Mouse (Mus musculus) granulocyte monocyte progenitor cell, adult 5-6 weeks (primary cell): ENCODE data around the gene Sfmbt1. TPM values are rescaled to one million over a fixed set of nuclear protein-coding genes. Genes with fewer than 3 reads are reported as not detected.

Experiments used
- ATAC-seq: replicated peaks from 2 replicates; pipeline ENCODE4 v1.8.0; 2016; ENCODE audit warnings: mild to moderate bottlenecking, moderate TSS enrichment, inconsistent platforms; ENCODE audit not compliant: poor library complexity, severe bottlenecking
- total RNA-seq, 2 experiments: library from RNA; stranded (forward) in 1 of 2; stranded (reverse) in 1 of 2; fragments of 200-712, 200-1000 nt in 1 of 2; fragments of >200 nt in 1 of 2; fragmentation: Nextera tagmentation in 1 of 2; gene quantifications; 2 replicates each; pipeline ENCODE4 v1.2.3; 2014 to 2017

Gene Sfmbt1
- total RNA-seq, 2 experiments from 2014 or later: 8.1 to 13.0 TPM

GRCm38 (mm10) chr14:30868826-30869225 lies 154.2 kb downstream of the Sfmbt1 start:
- no peak for ATAC-seq

GRCm38 (mm10) chr14:30869391-30869801 lies 154.7 kb downstream of the Sfmbt1 start:
- peak; percentile 60 for ATAC-seq

DNA sequence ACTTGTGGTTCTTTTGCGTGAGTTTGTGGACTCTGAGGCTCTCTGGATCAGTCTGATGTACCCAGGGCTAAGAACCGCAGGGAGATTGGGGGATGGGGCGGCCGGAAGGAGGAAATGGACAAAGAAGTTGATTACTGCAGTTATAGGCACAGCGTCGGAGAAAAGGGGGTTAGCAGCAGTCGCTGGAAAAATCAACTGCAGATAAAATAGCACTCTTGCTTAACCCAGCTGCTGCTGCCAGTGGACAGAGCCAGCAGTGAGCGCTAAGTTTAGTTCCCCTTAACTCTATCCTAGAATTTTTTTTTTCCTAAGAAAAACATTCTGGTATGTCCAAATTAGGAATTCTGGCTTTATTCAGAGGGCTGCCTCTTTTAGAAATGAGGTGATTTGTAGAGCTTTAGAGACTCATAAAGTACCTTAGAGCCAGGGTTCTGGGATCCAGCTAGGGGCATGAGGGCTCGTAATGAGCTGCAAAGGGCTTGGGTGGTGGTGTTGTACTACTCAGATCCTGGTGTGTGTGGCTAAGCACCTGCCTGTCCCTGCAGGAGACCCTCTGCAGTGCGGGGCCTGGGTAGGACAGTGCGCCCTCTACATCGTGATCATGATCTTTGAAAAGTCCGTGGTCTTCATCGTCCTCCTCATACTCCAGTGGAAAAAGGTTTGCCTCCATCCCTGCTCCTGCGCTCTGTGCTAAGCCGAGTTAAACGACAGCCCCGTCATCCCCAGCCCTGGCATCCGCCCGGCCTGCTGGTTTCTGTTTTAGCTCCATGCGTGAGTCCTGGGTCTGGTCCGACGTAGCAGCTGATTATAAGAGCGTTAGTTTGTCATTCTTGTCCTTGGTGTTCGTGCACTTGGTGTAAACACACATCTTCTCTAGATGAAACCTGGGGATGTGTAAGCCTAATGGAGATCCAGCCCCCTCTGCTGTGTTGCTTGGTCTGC lies 155.8 kb downstream of the Sfmbt1 start:
- peak; percentile 14 for ATAC-seq

Other genes starting within 250 kb of the Sfmbt1 start
- 27.1 and 38.2 TPM in 2 replicates for gene Dcp1a, start 235.3 kb upstream of the Sfmbt1 start, total RNA-seq (2014; fragmentation: Nextera tagmentation)
- gene Dcp1a, start 235.3 kb upstream of the Sfmbt1 start, total RNA-seq (2017): 19.2 and 35.0 TPM in 2 replicates
- not detected in 2 replicates for gene Cacna1d, start 223.4 kb upstream of the Sfmbt1 start, total RNA-seq (2014; fragmentation: Nextera tagmentation)
- 0.10 and 0.56 TPM in 2 replicates for gene Cacna1d, start 223.4 kb upstream of the Sfmbt1 start, total RNA-seq (2017)
- 628 and 659 TPM in 2 replicates for gene Tkt, start 166.5 kb upstream of the Sfmbt1 start, total RNA-seq (2014; fragmentation: Nextera tagmentation)
- 773 and 843 TPM in 2 replicates for gene Tkt, start 166.5 kb upstream of the Sfmbt1 start, total RNA-seq (2017)
- gene Prkcd, start 88.6 kb upstream of the Sfmbt1 start, total RNA-seq (2014; fragmentation: Nextera tagmentation): 158 and 179 TPM in 2 replicates
- 113 and 117 TPM in 2 replicates for gene Prkcd, start 88.6 kb upstream of the Sfmbt1 start, total RNA-seq (2017)
- gene Rft1, start 60.5 kb upstream of the Sfmbt1 start, total RNA-seq (2014; fragmentation: Nextera tagmentation): 16.7 and 20.4 TPM in 2 replicates
- 16.9 and 21.4 TPM in 2 replicates for gene Rft1, start 60.5 kb upstream of the Sfmbt1 start, total RNA-seq (2017)
- 7.3 and 11.7 TPM in 2 replicates for gene Tmem110, start 110.7 kb downstream of the Sfmbt1 start, total RNA-seq (2014; fragmentation: Nextera tagmentation)
- gene Tmem110, start 110.7 kb downstream of the Sfmbt1 start, total RNA-seq (2017): 6.3 and 9.1 TPM in 2 replicates
- 2.9 TPM in 1 of 2 replicates, not detected in the other for gene Mustn1, start 164.4 kb downstream of the Sfmbt1 start, total RNA-seq (2014; fragmentation: Nextera tagmentation)
- gene Mustn1, start 164.4 kb downstream of the Sfmbt1 start, total RNA-seq (2017): 0.65 and 2.2 TPM in 2 replicates
- not detected in 2 replicates for gene Itih4, start 171.6 kb downstream of the Sfmbt1 start, total RNA-seq (2014; fragmentation: Nextera tagmentation)
- not detected in 2 replicates for gene Itih4, start 171.6 kb downstream of the Sfmbt1 start, total RNA-seq (2017)
- not detected in 2 replicates for gene Itih3, start 208.9 kb downstream of the Sfmbt1 start, total RNA-seq (2014; fragmentation: Nextera tagmentation)
- gene Itih3, start 208.9 kb downstream of the Sfmbt1 start, total RNA-seq (2017): not detected in 2 replicates
- not detected in 2 replicates for gene Itih1, start 228.4 kb downstream of the Sfmbt1 start, total RNA-seq (2014; fragmentation: Nextera tagmentation)
- gene Itih1, start 228.4 kb downstream of the Sfmbt1 start, total RNA-seq (2017): not detected in 2 replicates
- gene Nek4, start 236.5 kb downstream of the Sfmbt1 start, total RNA-seq (2014; fragmentation: Nextera tagmentation): 7.8 and 12.9 TPM in 2 replicates
- 11.5 and 16.3 TPM in 2 replicates for gene Nek4, start 236.5 kb downstream of the Sfmbt1 start, total RNA-seq (2017)